ENCODE assay signal across 36 mouse cellular contexts in genomic region chr5:135079578-135079977, GRCm38 (mm10). TPM values are rescaled to one million over a fixed set of nuclear protein-coding genes. Genes with fewer than 3 reads are reported as not detected.
"Had no signal": no experiment of that assay in that cellular context is flagged by ENCODE, and none has a peak within 500 bp of the region (broad histone marks: within the 10 kb centered on the region; RNA-seq: fewer than 3 reads in every experiment).

No protein-coding gene starts in this region.

- H3K27me3 ChIP-seq: hindbrain, embryonic 12.5 days; hindbrain, embryonic 15.5 days; intestine, embryonic 15.5 days had no signal

- H3K4me3 ChIP-seq: heart, embryonic 10.5 days; heart, embryonic 12.5 days; heart, embryonic 13.5 days; heart, embryonic 15.5 days; hindbrain, embryonic 10.5 days; hindbrain, embryonic 12.5 days; hindbrain, embryonic 13.5 days; hindbrain, embryonic 15.5 days; intestine, embryonic 15.5 days; kidney, embryonic 15.5 days; layer of hippocampus, adult 2 months had no signal

- DNase-seq: heart, postnatal 10 days; heart, postnatal 14 days; heart, postnatal 36 days; heart, postnatal 4 days; kidney, adult 11 months; kidney, adult 18-20 months; kidney, adult 2 months; kidney, adult 8-10 months; kidney, adult 9 months; kidney, postnatal 10 days; kidney, postnatal 14 days; kidney, postnatal 25 days; kidney, postnatal 36 days; kidney, postnatal 4 days; layer of hippocampus, adult 9-11 months; layer of hippocampus, postnatal 36 days had no signal

- H3K4me2 ChIP-seq: heart, embryonic 11.5 days; heart, embryonic 12.5 days; heart, embryonic 13.5 days; heart, embryonic 15.5 days; hindbrain, embryonic 12.5 days; hindbrain, embryonic 13.5 days; hindbrain, embryonic 14.5 days; hindbrain, embryonic 15.5 days; intestine, embryonic 15.5 days; kidney, embryonic 15.5 days had no signal

- H3K27ac ChIP-seq: heart, embryonic 10.5 days; heart, embryonic 13.5 days; heart, embryonic 15.5 days; hindbrain, embryonic 10.5 days; hindbrain, embryonic 12.5 days; hindbrain, embryonic 13.5 days; hindbrain, embryonic 14.5 days; hindbrain, embryonic 15.5 days; hindbrain, postnatal 0 days; intestine, embryonic 15.5 days; kidney, embryonic 15.5 days; kidney, postnatal 0 days; layer of hippocampus, adult 2 months had no signal

- H3K9ac ChIP-seq: heart, embryonic 12.5 days; heart, embryonic 13.5 days; heart, embryonic 15.5 days; hindbrain, embryonic 12.5 days; hindbrain, embryonic 13.5 days; hindbrain, embryonic 14.5 days; hindbrain, embryonic 15.5 days; intestine, embryonic 15.5 days; kidney, embryonic 15.5 days had no signal

- H3K9me3 ChIP-seq: heart, embryonic 10.5 days; heart, embryonic 12.5 days; heart, embryonic 13.5 days; heart, embryonic 15.5 days; hindbrain, embryonic 10.5 days; hindbrain, embryonic 12.5 days; hindbrain, embryonic 13.5 days; hindbrain, embryonic 15.5 days; intestine, embryonic 15.5 days; kidney, embryonic 15.5 days had no signal

- H3K36me3 ChIP-seq: heart, embryonic 10.5 days; heart, embryonic 12.5 days; heart, embryonic 15.5 days; intestine, embryonic 15.5 days had no signal

- ATAC-seq: hindbrain, embryonic 16.5 days; hindbrain, postnatal 0 days; inflammation-experienced regulatory T-cells, adult 6 months; intestine, embryonic 15.5 days; intestine, embryonic 16.5 days; intestine, postnatal 0 days had no signal

RNA-seq across cellular contexts. Expression of gene Vps37d, which starts 1.5 kb away (rescaled TPM):
- polyA plus RNA-seq: inflammation-experienced regulatory T-cells, adult 6 months had no signal

RNA-seq across cellular contexts. Expression of gene Mlxipl, which starts 10.1 kb away (rescaled TPM):
- total RNA-seq: hematopoietic stem cell, adult 5-6 weeks had no signal
- polyA plus RNA-seq: inflammation-experienced regulatory T-cells, adult 6 months had no signal

RNA-seq across cellular contexts. Expression of gene Stx1a, which starts 56.3 kb away (rescaled TPM):
- total RNA-seq: hematopoietic stem cell, adult 5-6 weeks had no signal
